Mouse (Mus musculus): Measurements from ENCODE around the gene Tceanc2.

The Tceanc2 gene

DNA sequence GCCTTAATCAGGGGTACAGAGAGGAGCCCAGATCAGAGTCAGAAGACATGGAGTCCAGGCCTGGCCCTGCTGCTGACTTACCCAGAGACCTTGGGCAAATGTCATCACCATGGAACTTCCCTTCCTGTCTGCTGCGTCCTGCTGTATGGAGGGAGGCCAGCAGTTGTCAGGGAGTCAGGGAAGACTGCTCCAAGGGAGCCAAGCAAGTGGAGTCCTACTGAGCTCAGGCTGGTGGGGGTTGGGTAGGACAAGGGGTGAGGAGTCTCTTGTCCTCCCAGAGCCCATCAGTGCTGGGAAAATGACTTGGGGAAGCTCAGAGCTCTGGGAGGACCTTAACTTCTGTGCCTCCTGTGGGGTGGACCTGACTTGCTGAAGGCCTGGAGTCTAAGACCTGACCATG, 94.6 kb downstream of the Tceanc2 start:
- no peak for DNase-seq (ENCODE audit: low read depth, low spot score)
